Mouse (Mus musculus) thymus, postnatal 4 days (tissue): ENCODE data around the gene Lin7c.
"Not testable (repeated sequence)": the region's sequence is repeated elsewhere in the genome, so short reads cannot be mapped to it uniquely, and the experiment has no call there.

Experiments
- DNase-seq: peaks from one replicate; pipeline ENCODE4 v3.0.0; 2021

Gene Lin7c

DNA sequence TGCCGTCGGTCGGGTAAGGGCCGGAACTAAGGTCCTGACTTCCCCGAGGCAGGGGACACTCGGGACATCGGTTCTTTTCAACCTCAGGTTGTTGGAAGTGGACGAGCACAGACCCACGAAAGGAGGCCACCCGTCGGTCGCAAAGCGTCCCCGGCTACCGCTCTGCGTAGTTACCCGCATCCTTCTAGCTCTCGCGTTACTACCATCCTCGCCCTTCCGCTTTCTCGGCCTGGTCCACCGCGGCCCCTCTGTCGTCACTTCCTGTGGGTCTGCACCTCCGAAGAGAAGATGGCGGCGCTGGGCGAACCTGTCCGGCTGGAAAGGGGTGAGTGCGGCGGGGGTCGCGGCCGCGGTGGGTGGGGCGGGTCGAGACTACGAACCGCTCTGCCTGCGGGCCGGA, at the start of gene Lin7c:
TSS of gene Lin7c (plus strand) at position 257 of the 400 bp plus-strand sequence.
- peak; percentile 88 for DNase-seq

DNA sequence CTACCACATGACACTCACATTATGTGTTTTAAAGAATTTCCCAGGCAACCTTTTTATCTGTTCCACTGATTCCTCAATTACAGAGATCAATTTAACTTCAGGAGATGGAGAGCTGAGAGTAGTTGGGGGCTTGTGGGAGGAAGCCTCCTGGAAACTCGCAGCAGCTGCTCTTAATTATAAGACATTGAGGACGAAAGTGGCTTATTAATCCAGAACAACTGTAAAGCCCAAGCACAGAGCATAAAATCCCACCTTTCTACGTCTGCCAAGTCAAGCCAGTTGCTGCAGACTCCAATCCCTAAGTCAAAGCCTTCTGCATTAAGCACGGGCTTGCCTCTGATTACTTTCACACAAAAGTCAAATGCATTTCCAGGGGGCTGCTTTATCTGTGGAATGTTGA, 44.3 kb upstream of the Lin7c start:
- DNase-seq: no peak

DNA sequence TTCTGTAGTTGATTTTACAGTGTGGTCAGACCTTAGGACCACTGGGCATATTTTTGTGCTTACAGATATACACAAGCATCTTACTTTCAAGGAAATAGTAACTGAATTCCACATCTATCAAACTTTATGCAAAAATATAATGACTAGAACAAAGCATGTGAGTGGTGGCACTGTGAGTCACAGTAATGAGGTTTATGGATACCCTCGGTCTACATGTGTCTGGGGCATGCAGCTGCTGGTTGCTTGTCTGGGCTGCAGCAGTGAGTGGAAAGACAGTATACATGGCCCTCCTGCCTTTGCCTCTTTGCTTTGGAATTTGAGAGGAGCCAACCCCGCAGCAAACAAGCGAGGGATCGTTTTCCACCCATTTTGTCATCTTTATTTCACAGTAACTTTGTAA, 42.3 kb upstream of the Lin7c start:
- DNase-seq: no peak

DNA sequence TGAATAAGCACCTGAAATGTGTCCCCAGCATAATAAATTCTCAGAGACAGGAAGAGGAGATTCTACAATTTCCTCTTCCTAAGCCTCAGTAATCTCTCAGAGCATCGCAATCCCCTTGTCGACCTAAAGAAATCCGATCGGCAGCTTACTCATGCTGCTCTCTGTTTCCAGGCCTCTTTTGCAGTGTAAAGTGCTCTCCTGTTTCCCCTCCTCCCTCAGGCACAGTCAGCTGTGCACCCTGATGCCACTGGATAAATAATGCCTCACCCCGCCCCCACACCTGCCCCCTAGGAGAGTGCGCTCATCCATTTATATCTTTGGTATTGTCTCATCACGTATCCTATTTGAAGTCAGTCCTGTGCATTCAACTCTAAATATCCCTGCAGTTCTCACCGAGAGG, 41.9 kb upstream of the Lin7c start:
- no peak for DNase-seq

DNA sequence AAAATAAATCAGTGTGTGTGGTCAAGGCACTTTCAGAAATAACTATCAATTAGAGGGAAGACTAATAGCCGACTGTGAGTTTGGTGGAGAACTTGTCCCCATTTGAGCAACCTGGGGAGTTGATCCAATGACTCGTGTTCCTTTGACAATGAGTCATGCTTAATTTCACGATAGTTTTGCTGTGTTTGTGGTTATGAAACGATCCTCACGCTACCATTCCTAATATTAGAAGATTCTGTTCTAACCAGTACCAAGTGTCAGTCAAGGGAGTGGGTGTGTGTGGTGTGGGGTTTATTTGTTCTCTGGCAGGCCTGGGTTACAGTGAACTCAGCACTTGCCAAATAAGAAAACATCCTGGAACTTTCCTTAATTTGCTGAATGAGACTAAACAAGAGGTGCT, 35.1 kb upstream of the Lin7c start:
- DNase-seq: no peak

DNA sequence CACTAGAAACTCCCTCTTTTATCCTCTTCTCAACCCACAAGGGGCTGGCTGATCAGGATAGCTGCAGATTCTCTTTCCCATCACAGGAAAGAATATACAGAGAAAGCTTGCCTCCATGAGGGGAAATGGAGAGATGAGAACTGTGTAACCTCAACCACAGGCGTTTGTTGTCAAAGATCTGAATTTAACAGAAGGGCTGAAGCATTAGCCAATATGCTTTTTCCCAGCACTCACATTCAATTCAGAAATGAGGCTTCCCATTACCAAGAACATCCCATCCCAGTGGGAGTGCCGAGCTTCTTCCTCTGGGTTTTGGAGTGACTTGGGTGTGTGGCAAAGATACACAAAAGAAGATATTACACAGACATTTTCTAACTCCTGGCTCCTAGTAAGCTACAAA, 31.0 kb upstream of the Lin7c start:
- DNase-seq: no peak

DNA sequence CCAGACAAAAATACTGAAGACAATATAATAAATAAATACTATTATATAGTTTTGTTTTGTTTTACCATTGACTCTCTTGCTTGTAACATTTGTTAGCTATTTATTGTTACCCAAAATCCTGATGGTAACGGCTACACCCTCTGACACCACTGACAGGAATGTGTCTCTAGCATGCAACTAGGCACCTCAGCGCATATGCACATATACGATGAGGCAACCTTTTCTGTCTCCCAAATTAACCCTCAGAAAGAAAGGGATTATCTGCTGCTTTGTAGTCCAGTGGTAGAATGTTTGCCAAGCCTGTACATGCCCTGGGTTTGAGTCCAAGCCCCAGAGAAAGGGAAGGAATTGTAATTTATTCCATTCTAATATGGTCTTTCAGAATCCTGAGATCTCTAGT, 29.8 kb upstream of the Lin7c start:
- no peak for DNase-seq

DNA sequence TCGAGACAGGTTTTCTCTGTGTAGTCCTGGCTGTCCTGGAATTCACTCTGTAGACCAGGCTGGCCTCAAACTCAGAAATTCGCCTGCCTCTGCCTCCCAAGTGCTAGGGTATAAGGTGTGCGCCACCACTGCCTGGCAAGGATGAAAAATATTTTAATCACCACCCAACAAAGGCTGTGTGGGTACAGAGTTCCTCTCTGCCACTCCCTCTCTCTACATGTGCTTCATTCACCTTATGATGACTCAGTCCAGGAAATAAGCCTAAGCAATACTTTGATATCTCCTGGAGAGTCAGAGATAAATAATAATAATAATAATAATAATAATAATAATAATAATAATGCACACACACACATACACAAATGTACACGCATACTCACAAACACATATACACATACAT, 11.2 kb upstream of the Lin7c start:
- DNase-seq: not testable (repeated sequence)

DNA sequence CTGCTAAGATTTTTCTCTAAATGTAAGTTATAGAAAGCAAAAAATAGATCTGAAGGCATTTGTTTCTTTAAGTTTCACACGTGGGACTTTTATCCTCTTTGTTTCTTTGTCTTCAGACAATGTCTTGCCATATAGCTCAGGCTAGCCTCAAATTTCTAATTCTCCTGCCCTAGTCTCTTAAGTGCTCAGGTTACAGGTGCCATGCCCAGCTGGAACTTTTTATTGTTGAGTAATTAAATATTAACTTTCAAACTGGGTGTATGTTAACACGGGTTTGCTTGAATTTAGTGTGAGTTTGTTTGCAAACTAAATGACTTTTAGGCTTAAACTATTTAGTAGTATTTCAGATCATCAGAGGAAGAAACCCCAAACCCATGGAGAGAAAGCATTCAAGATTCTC, 9.5 kb upstream of the Lin7c start:
- no peak for DNase-seq

DNA sequence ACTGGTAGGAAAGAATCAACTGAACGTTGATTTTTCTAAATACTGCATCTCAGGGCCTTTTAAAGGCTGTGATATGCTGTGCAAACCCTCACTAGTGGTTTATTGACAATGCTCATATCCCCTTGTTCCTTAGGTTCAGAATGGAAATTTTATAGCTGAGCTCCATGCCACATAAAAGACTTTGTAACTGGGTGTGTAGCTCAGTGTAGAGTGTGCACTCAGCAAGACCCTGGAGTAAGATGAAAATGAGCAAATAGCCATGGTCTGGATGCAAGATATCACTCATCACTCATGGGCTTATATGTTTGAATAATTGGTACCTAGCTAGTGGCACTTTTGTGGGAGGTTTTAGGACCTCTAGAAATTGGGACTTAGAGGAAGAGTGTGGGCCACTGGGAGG, 9.0 kb upstream of the Lin7c start:
- DNase-seq: no peak

DNA sequence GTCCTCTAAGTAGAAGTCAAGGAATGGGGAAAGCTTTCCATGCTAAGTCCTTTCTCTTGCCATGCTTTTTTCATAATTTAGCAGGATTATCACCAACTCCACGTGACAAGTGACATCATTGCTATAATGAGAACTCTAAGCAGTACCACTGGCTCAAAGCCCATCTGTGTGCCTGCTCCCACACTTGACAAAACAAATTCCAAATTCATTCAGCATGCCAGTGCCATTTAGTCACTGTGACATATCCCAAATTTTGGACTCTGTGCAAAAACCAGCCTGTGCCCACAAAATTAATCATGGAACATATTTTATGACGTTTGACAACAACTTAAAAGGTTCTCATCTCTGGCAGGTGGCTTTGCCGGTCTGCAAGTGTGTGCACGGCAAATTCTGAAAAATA, 6.5 kb upstream of the Lin7c start:
- no peak for DNase-seq

DNA sequence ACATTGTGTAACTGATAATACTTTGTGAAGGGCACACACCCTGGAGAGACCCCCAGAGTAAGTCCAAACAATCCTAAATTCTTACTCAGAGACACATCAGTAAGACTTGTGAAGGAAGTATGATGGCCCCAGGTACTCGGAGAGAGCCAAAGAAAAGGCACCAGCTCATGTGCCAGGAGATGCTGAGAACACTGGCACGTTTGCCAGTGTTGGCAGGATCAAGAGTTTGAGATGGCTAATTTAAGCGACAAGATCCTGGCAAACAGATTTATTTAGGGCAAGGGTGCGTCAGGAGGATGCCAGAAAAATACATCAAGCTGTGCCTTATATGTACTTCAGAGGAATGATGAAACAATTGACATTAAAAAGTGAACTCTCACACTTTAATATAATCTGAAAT, 6.1 kb upstream of the Lin7c start:
- no peak for DNase-seq

DNA sequence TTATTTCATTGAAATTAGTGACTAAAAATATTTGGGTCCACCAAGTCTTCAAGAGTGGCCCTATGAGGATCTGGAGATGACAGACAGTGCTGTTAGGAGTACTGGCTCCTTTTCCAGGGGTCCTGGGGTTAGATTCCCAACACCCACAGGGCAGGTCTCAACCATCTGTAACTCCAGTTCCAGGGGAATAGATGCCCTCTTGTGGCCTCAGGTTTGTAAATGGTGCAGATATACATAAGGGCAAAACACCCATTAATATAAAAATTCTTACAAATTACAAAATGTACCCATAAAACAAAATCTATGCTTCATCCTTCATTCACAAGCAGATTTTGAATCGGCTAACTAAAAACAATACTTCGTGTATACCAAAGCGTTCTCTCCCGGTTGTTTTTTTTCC, 585 bp upstream of the Lin7c start:
- no peak for DNase-seq

DNA sequence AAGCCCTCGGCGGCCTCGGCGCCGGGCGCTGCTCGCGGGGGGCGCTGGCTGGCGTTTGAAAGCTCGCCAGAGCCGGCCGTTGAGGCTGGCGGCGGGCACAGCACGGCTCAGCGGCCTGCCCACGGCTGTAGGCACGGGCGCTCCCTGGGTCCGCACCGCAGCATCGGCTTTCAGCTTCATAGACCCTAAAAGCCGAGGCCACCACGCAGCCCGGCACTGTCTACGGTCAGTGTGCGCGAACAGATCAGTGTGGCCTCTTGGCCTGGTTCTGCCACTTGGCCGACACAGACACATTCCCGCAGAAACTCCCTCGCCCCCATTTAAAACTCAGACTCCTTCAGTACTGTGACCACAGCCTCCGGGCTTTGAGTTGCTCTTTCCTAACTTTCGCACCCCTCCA, 378 bp downstream of the Lin7c start:
- DNase-seq: no peak

DNA sequence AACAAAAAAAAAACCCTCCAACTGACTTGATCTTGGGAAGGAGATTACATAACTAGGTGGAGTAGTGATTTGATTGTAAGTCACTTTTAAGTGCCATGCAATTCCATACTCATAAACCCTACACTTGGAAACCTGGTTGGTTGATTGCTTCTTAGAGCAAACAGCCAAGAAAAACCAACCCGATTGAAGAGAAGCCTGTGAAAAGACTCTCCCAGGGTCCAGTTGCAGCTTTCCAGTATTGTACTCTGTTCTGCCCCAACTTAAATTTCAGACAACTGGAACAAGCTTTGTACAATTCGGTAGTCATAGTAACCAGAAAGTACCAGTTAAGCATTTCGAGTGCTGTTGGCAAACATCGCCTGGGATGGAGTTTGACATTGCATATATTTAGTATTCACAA, 818 bp downstream of the Lin7c start:
- no peak for DNase-seq

DNA sequence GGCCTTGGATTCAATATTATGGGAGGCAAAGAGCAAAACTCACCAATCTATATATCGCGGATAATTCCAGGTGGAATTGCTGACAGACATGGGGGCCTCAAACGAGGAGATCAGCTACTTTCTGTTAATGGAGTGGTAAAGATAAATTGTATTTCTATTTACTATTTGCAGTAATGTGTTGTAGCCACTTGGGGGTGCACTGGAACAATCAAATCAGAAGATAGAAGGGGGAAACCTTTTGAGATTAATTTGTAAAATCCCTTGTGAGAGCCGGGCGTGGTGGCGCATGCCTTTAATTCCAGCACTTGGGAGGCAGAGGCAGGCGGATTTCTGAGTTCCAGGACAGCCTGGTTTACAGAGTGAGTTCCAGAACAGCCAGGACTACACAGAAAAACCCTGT, 5.7 kb downstream of the Lin7c start:
- DNase-seq: no peak

DNA sequence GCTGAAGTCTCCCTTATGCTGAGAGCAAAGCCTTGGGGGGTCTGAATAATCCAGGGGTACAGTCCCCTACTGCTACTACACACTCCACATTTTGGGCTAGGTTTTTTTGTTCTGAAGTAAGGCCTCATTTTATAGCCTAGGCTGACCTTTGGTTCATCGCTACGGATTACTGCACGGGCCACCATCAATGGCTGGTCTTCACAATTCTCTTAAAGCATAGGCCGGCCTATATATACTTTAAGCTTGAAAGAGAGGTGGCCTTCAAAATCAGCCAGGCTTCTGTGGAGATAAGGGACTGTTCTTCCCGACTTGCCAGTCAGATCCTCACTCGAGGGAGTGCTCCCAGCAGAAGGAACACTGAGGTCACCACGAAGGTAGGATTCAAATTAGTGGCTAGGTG, 12.2 kb downstream of the Lin7c start:
- no peak for DNase-seq

DNA sequence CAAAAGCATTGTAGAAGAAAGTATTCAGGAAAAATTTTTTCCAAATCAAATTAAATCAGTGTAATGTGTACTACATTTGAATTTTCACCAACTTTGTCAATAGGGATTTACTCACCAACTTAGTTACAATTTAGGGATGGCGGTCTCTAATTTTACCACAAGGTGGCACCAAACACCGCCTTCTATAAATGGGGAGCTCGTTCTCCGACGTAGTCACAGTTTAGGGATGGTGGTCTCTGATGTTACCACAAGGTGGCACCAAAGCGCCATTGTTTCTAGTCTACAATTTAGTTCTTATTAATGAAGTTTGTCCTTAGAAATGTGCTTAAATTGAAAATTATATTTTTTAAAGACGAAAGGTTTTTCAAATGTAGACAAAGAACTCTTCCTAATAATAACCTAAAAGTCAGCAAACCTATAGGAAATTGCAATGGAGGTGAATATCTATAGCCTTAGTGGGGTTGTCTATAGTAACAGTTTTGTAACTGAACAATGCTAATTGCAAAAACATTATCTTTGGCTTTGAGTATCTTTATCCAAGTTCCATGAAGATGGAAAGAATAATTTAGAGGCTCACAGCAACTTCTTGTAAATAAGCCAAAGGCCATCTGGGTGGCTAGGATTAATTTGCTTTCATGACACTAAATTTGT, 13.6 kb downstream of the Lin7c start:
- peak; percentile 85 for DNase-seq

DNA sequence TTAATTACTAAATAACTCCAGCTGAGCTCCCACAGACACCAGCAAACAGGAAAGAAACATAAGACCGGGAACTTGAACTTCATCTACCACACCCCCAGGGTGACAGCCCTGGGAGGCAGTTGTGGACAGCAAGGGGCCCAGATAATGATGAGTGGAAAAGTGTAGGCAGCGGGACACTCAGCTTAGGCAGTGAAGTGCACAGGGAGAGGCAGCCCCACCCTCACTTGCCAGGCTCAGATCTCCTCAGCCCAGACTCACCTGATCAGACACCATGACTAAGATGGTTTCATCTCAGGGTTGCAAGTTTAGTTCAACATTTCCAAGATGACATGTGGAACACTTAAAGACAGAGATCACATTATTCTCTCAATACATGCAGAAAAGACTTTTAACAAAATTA, 18.5 kb downstream of the Lin7c start:
- no peak for DNase-seq

DNA sequence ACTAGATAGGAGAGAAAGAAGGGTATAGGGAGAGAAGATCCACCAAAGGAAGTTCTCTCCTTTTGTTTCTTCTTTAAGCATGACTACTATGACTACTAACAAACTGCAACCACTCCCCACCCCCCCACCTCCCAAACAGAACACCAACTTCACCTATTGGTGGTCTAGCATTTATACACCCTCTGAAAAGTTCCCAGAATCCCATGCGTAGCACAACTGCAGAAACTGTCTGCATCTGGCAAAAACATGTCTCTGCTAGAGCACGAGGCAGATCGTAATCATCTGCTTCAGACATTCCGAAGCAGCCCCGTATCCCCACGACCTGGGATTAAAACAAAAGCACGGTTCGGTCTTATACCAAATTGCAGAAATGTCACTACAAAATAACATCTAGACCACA, 21.6 kb downstream of the Lin7c start:
- no peak for DNase-seq

DNA sequence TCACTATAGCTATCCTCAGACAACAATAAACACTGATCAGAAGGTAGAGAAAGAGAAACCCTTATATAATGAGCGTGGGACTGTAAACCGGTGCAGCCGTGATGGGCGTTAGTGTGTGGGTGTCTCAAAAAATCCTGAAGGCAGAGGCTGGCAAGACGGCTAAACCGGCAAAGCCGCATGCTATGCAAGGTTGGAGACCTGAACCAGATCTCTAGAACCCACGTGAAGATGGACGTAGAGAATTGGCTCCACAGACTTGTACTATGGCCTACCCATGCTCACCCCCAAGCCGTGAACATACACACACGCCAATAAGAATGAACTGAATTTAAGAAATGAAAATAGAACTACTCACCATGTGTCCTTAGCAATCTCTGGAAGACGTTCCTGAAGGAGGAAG, 22.1 kb downstream of the Lin7c start:
- DNase-seq: no peak

DNA sequence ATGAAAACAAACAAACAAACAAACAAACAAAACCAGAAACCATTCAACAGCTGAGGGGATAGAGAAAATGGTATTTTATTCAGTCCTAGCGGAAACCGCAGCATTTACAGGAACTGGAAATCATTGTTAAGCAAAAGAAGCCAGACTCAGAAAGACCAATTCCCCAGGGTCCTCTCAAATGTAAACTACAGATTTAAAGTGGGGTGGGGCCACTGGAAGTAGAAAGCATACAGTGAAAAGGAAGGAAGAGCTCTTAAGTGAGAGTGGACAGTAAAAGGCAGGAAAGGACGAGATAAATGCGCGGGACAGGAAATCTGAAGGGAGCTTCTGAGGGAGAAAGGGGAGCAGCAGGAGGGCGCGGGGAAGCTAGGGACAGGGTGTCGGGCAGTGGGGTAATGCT, 22.6 kb downstream of the Lin7c start:
- no peak for DNase-seq

DNA sequence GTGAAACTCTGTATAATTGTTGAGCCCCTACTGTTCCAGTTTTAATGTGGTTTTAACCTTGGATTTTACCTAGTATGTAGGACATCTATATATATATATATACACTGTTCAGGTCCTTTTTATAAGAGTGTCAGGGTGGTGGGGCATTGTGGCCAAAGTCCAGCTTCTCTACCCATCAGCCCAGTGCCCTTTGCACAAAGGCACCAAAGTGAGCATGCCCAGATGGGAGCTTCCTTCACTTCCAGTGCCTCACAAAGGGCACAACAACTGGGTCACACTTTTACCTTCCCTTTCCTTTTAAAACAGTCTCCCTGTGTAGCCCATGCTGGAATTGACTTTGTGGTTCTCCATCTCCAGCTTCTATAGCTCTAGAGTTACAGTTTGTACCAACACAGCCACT, 23.9 kb downstream of the Lin7c start:
- no peak for DNase-seq

DNA sequence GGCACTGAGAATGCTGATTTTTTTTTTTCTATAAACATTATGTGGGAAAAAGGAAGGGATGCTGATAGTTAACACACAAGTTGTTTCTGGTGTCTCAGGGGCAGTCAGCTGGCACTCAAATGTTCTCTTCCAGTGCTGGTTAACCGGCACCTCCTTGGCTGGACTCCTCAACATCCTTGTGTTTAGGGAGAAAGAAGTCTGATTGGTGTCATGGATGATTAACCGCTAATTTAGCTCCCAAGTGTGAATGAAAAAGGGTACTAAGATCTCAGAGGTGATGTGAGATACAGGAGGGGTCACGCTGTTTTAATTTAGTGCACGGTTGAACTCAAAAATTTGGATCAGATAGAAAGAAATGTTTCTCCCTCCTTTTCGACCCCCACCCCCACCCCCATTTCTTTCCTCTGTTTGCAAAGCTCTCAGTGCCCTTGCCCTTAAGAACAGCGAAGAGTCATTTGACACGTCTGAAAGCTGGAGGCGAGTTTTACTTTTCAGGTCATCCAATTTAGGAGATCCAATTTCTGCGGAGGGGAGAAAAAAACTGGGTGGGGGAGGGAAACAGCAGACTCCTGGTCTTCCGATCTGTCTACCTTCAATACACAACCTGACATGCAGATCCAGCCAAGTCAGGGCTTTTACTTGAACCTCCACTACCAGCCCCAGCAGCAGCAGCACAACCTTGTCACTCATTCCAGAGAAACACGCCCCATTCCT, 26.3 kb downstream of the Lin7c start:
- DNase-seq: no peak
